Comparison of ENCODE assay signal across 12 mouse cellular contexts in the genomic region with DNA sequence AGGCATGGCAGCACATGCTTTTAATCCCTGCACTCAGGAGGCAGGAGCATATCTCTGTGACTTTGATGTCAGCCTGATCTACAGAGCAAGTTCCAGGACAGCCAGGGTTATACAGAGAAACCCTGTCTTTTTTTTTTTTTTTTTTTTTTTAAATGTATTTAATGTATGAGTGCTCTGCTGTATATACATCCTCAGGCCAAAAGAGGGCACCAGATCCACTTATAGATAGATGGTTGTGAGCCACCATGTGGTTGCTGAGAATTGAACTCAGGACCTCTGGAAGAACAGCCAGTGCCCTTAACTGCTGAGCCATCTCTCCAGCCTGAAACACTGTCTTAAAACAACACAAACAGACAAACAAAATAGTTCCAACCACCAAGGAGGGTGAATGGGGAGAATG. TPM values are rescaled to one million over a fixed set of nuclear protein-coding genes. Genes with fewer than 3 reads are reported as not detected.
DNase-seq lines count a peak whose midpoint lies in the region; ATAC-seq and TF ChIP-seq lines count a peak whose summit lies in the region.
"Had no signal": no experiment of that assay in that cellular context is flagged by ENCODE, and none has a peak within 500 bp of the region (broad histone marks: within the 10 kb centered on the region; RNA-seq: fewer than 3 reads in every experiment).

No protein-coding gene starts in this region.

- H3K4me1 ChIP-seq in liver, postnatal 0 days (ENCODE audit: insufficient read depth), result peaks cover 2% of the 10 kb centered on the region
- H3K4me1 ChIP-seq: stomach, embryonic 15.5 days had no signal

- H3K27me3 ChIP-seq in liver, postnatal 0 days (ENCODE audit: insufficient read depth, low read length), result no peaks in the 10 kb centered on the region
- H3K27me3 ChIP-seq: megakaryocyte, embryonic 14.5 days; stomach, embryonic 15.5 days had no signal

- DNase-seq in layer of hippocampus, adult 2 months (ENCODE audit: low spot score in 2 of 2), result no peak
- DNase-seq in layer of hippocampus, adult 9-10 months (ENCODE audit: low spot score), result no peak
- peak; percentile 73 for DNase-seq in CD4-positive, CD25-positive, alpha-beta regulatory T cell, adult 2 months (ENCODE audit: low read depth, low spot score)
- peak; percentile 55 for DNase-seq in ZHBTc4 (ENCODE audit: low read depth, low spot score)
- no peak for DNase-seq in liver, postnatal 0 days
- no peak for DNase-seq in adrenal gland, postnatal 25 days
- DNase-seq in kidney, adult 18-20 months, result no peak
- DNase-seq in frontal cortex, adult 2 months (ENCODE audit: extremely low spot score in 1 of 2, low spot score in 1 of 2), result no peak

- peaks cover 31% of the 10 kb centered on the region for H3K36me3 ChIP-seq in liver, postnatal 0 days (replicated peaks; ENCODE audit: insufficient read depth, low read length)

- ATAC-seq in liver, postnatal 0 days, result no peak

- no peak overlapping the region for H3K4me3 ChIP-seq in layer of hippocampus, adult 2 months
- no peak overlapping the region for H3K4me3 ChIP-seq in liver, postnatal 0 days (ENCODE audit: low read depth, low read length)
- H3K4me3 ChIP-seq: megakaryocyte, embryonic 14.5 days; stomach, embryonic 15.5 days had no signal

- H3K4me2 ChIP-seq in liver, postnatal 0 days (ENCODE audit: low read depth, low read length), result no peak overlapping the region
- H3K4me2 ChIP-seq: stomach, embryonic 15.5 days had no signal

- TF ChIP-seq EP300 in liver, postnatal 0 days (IDR thresholded peaks at IDR 0.05; ENCODE audit: low read depth), result no peak

- H3K9ac ChIP-seq in liver, postnatal 0 days (replicated peaks), result no peak overlapping the region
- H3K9ac ChIP-seq: stomach, embryonic 15.5 days had no signal

- no peaks in the 10 kb centered on the region for H3K9me3 ChIP-seq in liver, postnatal 0 days (ENCODE audit: low read length)
- H3K9me3 ChIP-seq: megakaryocyte, embryonic 14.5 days; stomach, embryonic 15.5 days had no signal

- no peak overlapping the region for H3K27ac ChIP-seq in layer of hippocampus, adult 2 months
- H3K27ac ChIP-seq in liver, postnatal 0 days (ENCODE audit: low read depth), result no peak overlapping the region
- H3K27ac ChIP-seq: stomach, embryonic 15.5 days had no signal

- peak; percentile 55 for TF ChIP-seq CTCF in layer of hippocampus, adult 2 months (conservative IDR thresholded peaks at IDR 0.05)
- TF ChIP-seq CTCF in liver, postnatal 0 days (IDR thresholded peaks at IDR 0.05; ENCODE audit: low read depth), result peak; percentile 59

RNA-seq across cellular contexts. Expression of a gene that starts 15.5 kb away (rescaled TPM):
- total RNA-seq in layer of hippocampus, adult 2 months (2021), result 10 to 100 TPM; 57.4 to 61.9 TPM
- polyA plus RNA-seq in liver, postnatal 0 days (2015; fragmentation: Nextera tagmentation; extraction: Ambion mirVana), result 0.05 TPM in 1 of 2 replicates, not detected in the other
- total RNA-seq in adrenal gland, postnatal 25 days (2021), result 0.33 TPM in 1 of 2 replicates, not detected in the other
- polyA plus RNA-seq in frontal cortex, adult 2 months (2012; rRNA removed), result 123 and 130 TPM in 2 replicates
- total RNA-seq: granulocyte monocyte progenitor cell, adult 5-6 weeks had no signal
- polyA plus RNA-seq: intestine, embryonic 16.5 days had no signal

RNA-seq across cellular contexts. Expression of a gene that starts 33.7 kb away (rescaled TPM):
- 100 to 1,000 TPM; 467 to 509 TPM for total RNA-seq in layer of hippocampus, adult 2 months (2021)
- polyA plus RNA-seq in liver, postnatal 0 days (2015; fragmentation: Nextera tagmentation; extraction: Ambion mirVana), result 193 and 199 TPM in 2 replicates
- 469 and 476 TPM in 2 replicates for total RNA-seq in adrenal gland, postnatal 25 days (2021)
- polyA plus RNA-seq in frontal cortex, adult 2 months (2012; rRNA removed), result 566 and 574 TPM in 2 replicates

RNA-seq across cellular contexts. Expression of a gene that starts 47.1 kb away (rescaled TPM):
- 10 to 100 TPM; 36.8 to 47.3 TPM for total RNA-seq in layer of hippocampus, adult 2 months (2021)
- polyA plus RNA-seq in liver, postnatal 0 days (2015; fragmentation: Nextera tagmentation; extraction: Ambion mirVana), result 18.4 and 20.4 TPM in 2 replicates
- total RNA-seq in adrenal gland, postnatal 25 days (2021), result 56.4 and 66.0 TPM in 2 replicates
- polyA plus RNA-seq in frontal cortex, adult 2 months (2012; rRNA removed), result 22.3 and 23.8 TPM in 2 replicates

Comparison
In these comparisons a context has a peak if more than half of its experiments do, and no peak if none do; other contexts are left out.
1. DNase-seq: peak in CD4-positive, CD25-positive, alpha-beta regulatory T cell, adult 2 months (single experiment) and ZHBTc4 (single experiment); none in layer of hippocampus, adult 2 months (0 of 2), layer of hippocampus, adult 9-10 months (single experiment), liver, postnatal 0 days (single experiment), adrenal gland, postnatal 25 days (single experiment), kidney, adult 18-20 months (single experiment) and frontal cortex, adult 2 months (0 of 2).
2. RNA of a gene that starts 15.5 kb away (total RNA-seq): 57.4 to 61.9 TPM in layer of hippocampus, adult 2 months; 0.33 TPM in adrenal gland, postnatal 25 days; every median in the first group is over 10 times any median in the second.